In genomic region chr3:102992936-102993335, GRCm38 (mm10) we compare ENCODE assay signal across 28 mouse cellular contexts. TPM values are rescaled to one million over a fixed set of nuclear protein-coding genes. Genes with fewer than 3 reads are reported as not detected.
DNase-seq lines count a peak whose midpoint lies in the region; ATAC-seq lines count a peak whose summit lies in the region.
"Had no signal": no experiment of that assay in that cellular context is flagged by ENCODE, and none has a peak within 500 bp of the region (broad histone marks: within the 10 kb centered on the region; RNA-seq: fewer than 3 reads in every experiment).

No protein-coding gene starts in this region.

- H3K36me3 ChIP-seq in forebrain, embryonic 16.5 days (ENCODE audit: control insufficient read depth, insufficient read depth) = no peaks in the 10 kb centered on the region
- H3K36me3 ChIP-seq: embryonic facial prominence, embryonic 12.5 days; neural tube, embryonic 12.5 days had no signal

- intact Hi-C loops in heart, postnatal 10 days (cut with DNase I) = loop anchor here (10.0 kb wide), 1 partner anchor 258 kb away; the partner anchor contains the start of gene Tspan2

- no peak overlapping the region for H3K4me2 ChIP-seq in forebrain, embryonic 16.5 days (ENCODE audit: low read length)
- H3K4me2 ChIP-seq: embryonic facial prominence, embryonic 12.5 days; hindbrain, embryonic 13.5 days; liver, embryonic 11.5 days; neural tube, embryonic 12.5 days had no signal

- no peaks in the 10 kb centered on the region for H3K9me3 ChIP-seq in forebrain, embryonic 16.5 days (ENCODE audit: control insufficient read depth, low read length)
- H3K9me3 ChIP-seq: embryonic facial prominence, embryonic 12.5 days; hindbrain, embryonic 13.5 days; midbrain, embryonic 10.5 days; neural tube, embryonic 12.5 days had no signal

- H3K4me1 ChIP-seq in forebrain, embryonic 16.5 days (replicated peaks; ENCODE audit: control insufficient read depth, insufficient read depth, low read length) = peaks cover 13% of the 10 kb centered on the region

- no peak for ATAC-seq in forebrain, embryonic 16.5 days

- H3K9ac ChIP-seq in forebrain, embryonic 16.5 days (replicated peaks; ENCODE audit: low read depth, low read length) = no peak overlapping the region
- H3K9ac ChIP-seq: embryonic facial prominence, embryonic 12.5 days; hindbrain, embryonic 13.5 days; neural tube, embryonic 12.5 days had no signal

- H3K27ac ChIP-seq in forebrain, embryonic 16.5 days (ENCODE audit: low read length) = no peak overlapping the region
- H3K27ac ChIP-seq: embryonic facial prominence, embryonic 12.5 days; hindbrain, embryonic 13.5 days; macrophage; midbrain, embryonic 10.5 days; neural tube, embryonic 12.5 days; stomach, postnatal 0 days had no signal

- no peak overlapping the region for H3K4me3 ChIP-seq in forebrain, embryonic 16.5 days (replicated peaks; ENCODE audit: low read length)
- H3K4me3 ChIP-seq: embryonic facial prominence, embryonic 12.5 days; hindbrain, embryonic 13.5 days; midbrain, embryonic 10.5 days; neural tube, embryonic 12.5 days had no signal

- 38% methylated on average over 3 of the region's 3 CpGs for WGBS in forebrain, embryonic 16.5 days

- no peaks in the 10 kb centered on the region for H3K27me3 ChIP-seq in forebrain, embryonic 16.5 days (replicated peaks; ENCODE audit: control insufficient read depth, insufficient read depth, low read length)
- H3K27me3 ChIP-seq: embryonic facial prominence, embryonic 12.5 days; hindbrain, embryonic 13.5 days; neural tube, embryonic 12.5 days had no signal

- peak; percentile 22 to 23 for DNase-seq in heart, postnatal 10 days
- DNase-seq in heart, adult 9 months (ENCODE audit: low spot score in 2 of 2) = no peak
- peak; percentile 40 to 59 for DNase-seq in right cerebral cortex, postnatal 10 days (ENCODE audit: low spot score in 2 of 2)
- no peak for DNase-seq in right cerebral cortex, postnatal 14 days
- DNase-seq in ZHBTc4 (ENCODE audit: low read depth, low spot score) = peak; percentile 87
- DNase-seq in embryo, embryonic 9.5 days (ENCODE audit: extremely low spot score) = no peak
- DNase-seq: adrenal gland, adult 2 months; cerebellum, adult 9-10 months; kidney, adult 9 months; kidney, postnatal 4 days; layer of hippocampus, adult 9-11 months; lung, adult 18-20 months had no signal

RNA-seq across cellular contexts. Expression of gene Sike1, which starts 2.6 kb away (rescaled TPM):
- total RNA-seq in heart, postnatal 10 days (2021) = 100 to 1,000 TPM; 111 to 123 TPM
- polyA plus RNA-seq in forebrain, embryonic 16.5 days (2015; fragmentation: Nextera tagmentation; extraction: Ambion mirVana) = 53.1 and 58.9 TPM in 2 replicates

RNA-seq across cellular contexts. Expression of gene Csde1, which starts 27.3 kb away (rescaled TPM):
- total RNA-seq in heart, postnatal 10 days (2021) = 100 to 1,000 TPM; 395 to 417 TPM
- polyA plus RNA-seq in forebrain, embryonic 16.5 days (2015; fragmentation: Nextera tagmentation; extraction: Ambion mirVana) = 465 and 523 TPM in 2 replicates

RNA-seq across cellular contexts. Expression of gene Nr1h5, which starts 29.0 kb away (rescaled TPM):
- total RNA-seq in heart, postnatal 10 days (2021) = not detected
- not detected in 2 replicates for polyA plus RNA-seq in forebrain, embryonic 16.5 days (2015; fragmentation: Nextera tagmentation; extraction: Ambion mirVana)
- total RNA-seq: adrenal gland, adult 2 months; common myeloid progenitor, adult 5-6 weeks; gastrocnemius, adult 18-20 months; gastrocnemius, postnatal 4 days; left cerebral cortex, adult 8-10 months; monocyte, adult 5-6 weeks had no signal
- polyA plus RNA-seq: adrenal gland, adult 2 months; intestine, embryonic 14.5 days; limb, embryonic 11.5 days; macrophage; stomach, postnatal 0 days had no signal

RNA-seq across cellular contexts. Expression of gene Sycp1, which starts 57.0 kb away (rescaled TPM):
- total RNA-seq in heart, postnatal 10 days (2021) = under 1 TPM in 1 of 2 experiments, not detected in 1; 0.10 TPM
- not detected in 2 replicates for polyA plus RNA-seq in forebrain, embryonic 16.5 days (2015; fragmentation: Nextera tagmentation; extraction: Ambion mirVana)
- total RNA-seq: adrenal gland, adult 2 months; common myeloid progenitor, adult 5-6 weeks; gastrocnemius, adult 18-20 months; gastrocnemius, postnatal 4 days; left cerebral cortex, adult 8-10 months; monocyte, adult 5-6 weeks had no signal
- polyA plus RNA-seq: adrenal gland, adult 2 months; embryonic facial prominence, embryonic 12.5 days; heart, embryonic 16.5 days; hindbrain, embryonic 13.5 days; intestine, embryonic 14.5 days; limb, embryonic 11.5 days; macrophage; midbrain, embryonic 10.5 days; neural tube, embryonic 12.5 days; stomach, postnatal 0 days had no signal

Comparison
In these comparisons a context has a peak if more than half of its experiments do, and no peak if none do; other contexts are left out.
1. DNase-seq: peak in heart, postnatal 10 days (2 of 2), right cerebral cortex, postnatal 10 days (2 of 2) and ZHBTc4 (single experiment); none in heart, adult 9 months (0 of 2), right cerebral cortex, postnatal 14 days (single experiment) and embryo, embryonic 9.5 days (single experiment).